ENCODE assay signal across 8 mouse cellular contexts in genomic region chr2:152226248-152227050, GRCm38 (mm10). TPM values are rescaled to one million over a fixed set of nuclear protein-coding genes. Genes with fewer than 3 reads are reported as not detected.
DNase-seq lines count a peak whose midpoint lies in the region; ATAC-seq and TF ChIP-seq lines count a peak whose summit lies in the region.

Gene Csnk2a1, plus strand, starts transcription at chr2:152226839.

- no peaks in the 10 kb centered on the region for H3K27me3 ChIP-seq in forebrain, embryonic 16.5 days (replicated peaks; ENCODE audit: control insufficient read depth, insufficient read depth, low read length)
- no peaks in the 10 kb centered on the region for H3K27me3 ChIP-seq in lung, embryonic 14.5 days (ENCODE audit: insufficient read depth, low read length)
- no peaks in the 10 kb centered on the region for H3K27me3 ChIP-seq in thymus, adult 2 months (ENCODE audit: control insufficient read depth, insufficient read depth, low read length)

- H3K27ac ChIP-seq in ES-E14 (ENCODE audit: insufficient read depth, low read depth, low read length, poor library complexity, severe bottlenecking), result peak within 1 kb of the TSS; percentile 93
- peak within 1 kb of the TSS; percentile 95 for H3K27ac ChIP-seq in forebrain, embryonic 16.5 days (ENCODE audit: low read length)
- H3K27ac ChIP-seq in layer of hippocampus, adult 2 months, result peak within 1 kb of the TSS; percentile 100
- peak within 1 kb of the TSS; percentile 99 for H3K27ac ChIP-seq in lung, embryonic 14.5 days (ENCODE audit: low read depth)
- peak within 1 kb of the TSS; percentile 92 for H3K27ac ChIP-seq in olfactory bulb, adult 2 months (ENCODE audit: insufficient read depth, low read depth, low read length)
- peak within 1 kb of the TSS; percentile 66 for H3K27ac ChIP-seq in thymus, adult 2 months (ENCODE audit: control insufficient read depth, insufficient read depth, low read length)

- H3K4me3 ChIP-seq in ES-E14 (ENCODE audit: insufficient read depth in 1 of 2, low read depth in 1 of 2, low read length in 2 of 2, poor library complexity in 1 of 2, severe bottlenecking in 1 of 2), result peak within 1 kb of the TSS; percentile 90 to 91
- H3K4me3 ChIP-seq in forebrain, embryonic 16.5 days (replicated peaks; ENCODE audit: low read length), result peak within 1 kb of the TSS; percentile 70
- peak within 1 kb of the TSS; percentile 81 for H3K4me3 ChIP-seq in layer of hippocampus, adult 2 months
- H3K4me3 ChIP-seq in lung, embryonic 14.5 days (ENCODE audit: low read depth, low read length), result peak within 1 kb of the TSS; percentile 83
- H3K4me3 ChIP-seq in olfactory bulb, adult 2 months (ENCODE audit: insufficient read depth, low read depth, low read length), result peak within 1 kb of the TSS; percentile 93
- H3K4me3 ChIP-seq in thymus, adult 2 months (ENCODE audit: control insufficient read depth, insufficient read depth, low read length), result peak within 1 kb of the TSS; percentile 77

- intact Hi-C loops in heart, postnatal 36 days (cut with DNase I), result loop anchor here (1.0 to 5.0 kb wide), 2 partner anchors 29 to 106 kb away; partner anchors contain the start of gene Rbck1

- no peaks in the 10 kb centered on the region for H3K9me3 ChIP-seq in ES-E14 (ENCODE audit: control insufficient read depth, insufficient read depth, low read depth, low read length)
- no peaks in the 10 kb centered on the region for H3K9me3 ChIP-seq in forebrain, embryonic 16.5 days (ENCODE audit: control insufficient read depth, low read length)
- no peaks in the 10 kb centered on the region for H3K9me3 ChIP-seq in lung, embryonic 14.5 days (ENCODE audit: low read depth, low read length)

- peak; percentile 84 for DNase-seq in ES-E14 (ENCODE audit: low read depth, low spot score)
- peak; percentile 91 for DNase-seq in cerebellum, adult 11-12 months
- DNase-seq in heart, postnatal 36 days, result peak; percentile 91 to 97
- DNase-seq in layer of hippocampus, adult 2 months (ENCODE audit: low spot score in 2 of 2), result peak; percentile 91 to 93
- peak; percentile 96 for DNase-seq in lung, embryonic 14.5 days
- peak; percentile 93 for DNase-seq in thymus, adult 2 months

- H3K36me3 ChIP-seq in ES-E14 (ENCODE audit: control insufficient read depth, insufficient read depth, low read length, poor library complexity, severe bottlenecking), result peaks cover 4% of the 10 kb centered on the region; the same call in 1 of the 2 replicates
- H3K36me3 ChIP-seq in forebrain, embryonic 16.5 days (ENCODE audit: control insufficient read depth, insufficient read depth), result no peaks in the 10 kb centered on the region
- no peaks in the 10 kb centered on the region for H3K36me3 ChIP-seq in lung, embryonic 14.5 days (ENCODE audit: insufficient read depth)
- H3K36me3 ChIP-seq in thymus, adult 2 months (ENCODE audit: control insufficient read depth, insufficient read depth, low read length), result no peaks in the 10 kb centered on the region

- H3K4me1 ChIP-seq in ES-E14 (ENCODE audit: control insufficient read depth in 2 of 2, insufficient read depth in 2 of 2, low read length in 2 of 2, poor library complexity in 1 of 2), result peaks cover 3 to 15% of the 10 kb centered on the region in 2 experiments; a peak in 3 of 4 replicates
- peaks cover 17% of the 10 kb centered on the region for H3K4me1 ChIP-seq in forebrain, embryonic 16.5 days (replicated peaks; ENCODE audit: control insufficient read depth, insufficient read depth, low read length)
- H3K4me1 ChIP-seq in lung, embryonic 14.5 days (ENCODE audit: insufficient read depth), result no peaks in the 10 kb centered on the region
- peaks cover 3% of the 10 kb centered on the region; the same call in 1 of the 2 replicates for H3K4me1 ChIP-seq in olfactory bulb, adult 2 months (ENCODE audit: control insufficient read depth, insufficient read depth, low read length)
- H3K4me1 ChIP-seq in thymus, adult 2 months (replicated peaks; ENCODE audit: control insufficient read depth, insufficient read depth, low read length), result peaks cover 3% of the 10 kb centered on the region

- TF ChIP-seq POLR2A in olfactory bulb, adult 2 months (IDR thresholded peaks at IDR 0.05; ENCODE audit: insufficient read depth, low read depth, low read length), result peak; percentile 83
- TF ChIP-seq POLR2A in thymus, adult 2 months (IDR thresholded peaks at IDR 0.05; ENCODE audit: control insufficient read depth, extremely low read depth, insufficient read depth, low read length, poor library complexity), result peak; percentile 66; the same call in 1 of the 2 replicates

- under 1% methylated on average over 53 of the region's 58 CpGs for WGBS in forebrain, embryonic 16.5 days
- 0% methylated on average over 55 of the region's 58 CpGs for WGBS in lung, embryonic 14.5 days
- WGBS in olfactory bulb, adult 2 months, result under 1% methylated on average over 58 of the region's 58 CpGs
- whole genome bisulfite sequencing in thymus, adult 2 months, result under 1% methylated on average over 58 of the region's 58 CpGs

- H3K4me2 ChIP-seq in forebrain, embryonic 16.5 days (ENCODE audit: low read length), result peak within 1 kb of the TSS; percentile 53
- peak within 1 kb of the TSS; percentile 78 for H3K4me2 ChIP-seq in lung, embryonic 14.5 days

- in situ Hi-C loops in ES-E14 (cut with MboI; ENCODE audit: low sequenced_read_pairs in 2 of 2, unreplicated experiment in 2 of 2), result no loop called here

- ATAC-seq in forebrain, embryonic 16.5 days, result peak; percentile 97
- peak; percentile 96 for ATAC-seq in lung, embryonic 14.5 days (ENCODE audit: insufficient read depth)

- peak within 1 kb of the TSS; percentile 94 for H3K9ac ChIP-seq in ES-E14 (ENCODE audit: insufficient read depth, low read depth, low read length, poor library complexity, severe bottlenecking)
- H3K9ac ChIP-seq in forebrain, embryonic 16.5 days (replicated peaks; ENCODE audit: low read depth, low read length), result peak within 1 kb of the TSS; percentile 95
- peak within 1 kb of the TSS; percentile 96 for H3K9ac ChIP-seq in lung, embryonic 14.5 days

- TF ChIP-seq CTCF in layer of hippocampus, adult 2 months (conservative IDR thresholded peaks at IDR 0.05), result no peak
- no peak for TF ChIP-seq CTCF in lung, embryonic 14.5 days (IDR thresholded peaks at IDR 0.05; ENCODE audit: low read depth)
- TF ChIP-seq CTCF in olfactory bulb, adult 2 months (IDR thresholded peaks at IDR 0.05; ENCODE audit: insufficient read depth, low read depth, low read length), result no peak
- TF ChIP-seq CTCF in thymus, adult 2 months (IDR thresholded peaks at IDR 0.05; ENCODE audit: borderline replicate concordance, control insufficient read depth, extremely low read depth, insufficient read depth, low read length, poor library complexity), result peak; percentile 54; the same call in 1 of the 2 replicates

TF ChIP-seq in ES-E14, 5 proteins besides CTCF, POLR2A, EP300 and RAD21:
- peak; percentile 62; the same call in 1 of the 2 replicates for TF ChIP-seq MAFK (IDR thresholded peaks at IDR 0.05; ENCODE audit: insufficient read depth, low read depth, low read length)
- no peak; the same call in 1 of the 2 replicates for TF ChIP-seq ZNF384 (IDR thresholded peaks at IDR 0.05; ENCODE audit: low read depth, low read length)
- TF ChIP-seq CHD2 (IDR thresholded peaks at IDR 0.05; ENCODE audit: low read depth, low read length), result 0 out of 2 replicates have a peak, but pooled peaks have one; percentile 14
- TF ChIP-seq ZC3H11A (IDR thresholded peaks at IDR 0.05; ENCODE audit: borderline replicate concordance, low read depth, low read length), result no peak
- peak; percentile 79; the same call in 1 of the 2 replicates for TF ChIP-seq HCFC1 (IDR thresholded peaks at IDR 0.05; ENCODE audit: borderline replicate concordance, insufficient read depth, low read length)

RNA-seq across cellular contexts. Expression of gene Csnk2a1, which starts in this region (rescaled TPM):
- total RNA-seq in ES-E14 (2012; rRNA removed), result 116 and 134 TPM in 2 replicates
- 123 and 137 TPM in 2 replicates for polyA plus RNA-seq in forebrain, embryonic 16.5 days (2015; fragmentation: Nextera tagmentation; extraction: Ambion mirVana)
- total RNA-seq in heart, postnatal 36 days (2021), result 100 to 1,000 TPM in 1 of 2 experiments, 10 to 100 TPM in 1; 92.1 to 101 TPM
- total RNA-seq in layer of hippocampus, adult 2 months (2021), result 10 to 100 TPM; 95.3 to 97.7 TPM
- polyA plus RNA-seq in lung, embryonic 14.5 days (2014; fragmentation: Nextera tagmentation; extraction: Ambion mirVana), result 97.1 and 98.2 TPM in 2 replicates
- 208 TPM in 1 of 2 replicates, not detected in the other for polyA plus RNA-seq in olfactory bulb, adult 2 months (2012; ENCODE audit: insufficient read depth, insufficient read length, low replicate concordance, missing spikeins)
- 34.3 and 36.1 TPM in 2 replicates for polyA plus RNA-seq in thymus, adult 2 months (2012; rRNA removed)

Comparison
In these comparisons a context has a peak if more than half of its experiments do, and no peak if none do; other contexts are left out.
1. Peak in every context shown above with its lines: DNase-seq, ATAC-seq, H3K4me3 ChIP-seq and H3K27ac ChIP-seq.